Mouse (Mus musculus) spleen, embryonic (tissue): ENCODE measurements around the gene Khdc4.

ENCODE experiments used
- CTCF ChIA-PET: fragments of 350-600 bp; sonication (Branson Sonifier 250); formaldehyde crosslinking; loops from one replicate; lab custom pipeline; 2022; lab: Charles Lee

Gene Khdc4

GRCm38 (mm10) chr3:88654621-88655020 is 31.0 kb upstream of the Khdc4 start:
- CTCF ChIA-PET, result no interaction called here

GRCm38 (mm10) chr3:88655619-88656018 is 30.0 kb upstream of the Khdc4 start:
- CTCF ChIA-PET, result interaction anchor here (0.5 kb wide), 1 partner anchor 421 kb away, joined by 3 read pairs; no protein-coding TSS in a partner anchor

- CTCF ChIA-PET, result interaction anchor here (0.7 kb wide), 1 partner anchor 127 kb away, joined by 8 read pairs; no protein-coding TSS in a partner anchor
These were observed 27.0 kb upstream of the Khdc4 start for GRCm38 (mm10) chr3:88658441-88659127.

- CTCF ChIA-PET, result no interaction called here
These were observed 25.8 kb upstream of the Khdc4 start for GRCm38 (mm10) chr3:88659798-88660197.

- CTCF ChIA-PET, result interaction anchor here (0.6 kb wide), 1 partner anchor 115 kb away, joined by 3 read pairs; no protein-coding TSS in a partner anchor
These were observed 21.5 kb upstream of the Khdc4 start for GRCm38 (mm10) chr3:88664095-88664494.

- CTCF ChIA-PET, result interaction anchor here (1.2 to 1.4 kb wide), 2 partner anchors 12 to 59 kb away, joined by 3 to 6 read pairs; no protein-coding TSS in a partner anchor
These were observed 8.2 kb upstream of the Khdc4 start for GRCm38 (mm10) chr3:88677399-88677798.

- CTCF ChIA-PET, result no interaction called here
These were observed 1.8 kb upstream of the Khdc4 start for GRCm38 (mm10) chr3:88683814-88684213.

GRCm38 (mm10) chr3:88684236-88684979 is 1.2 kb upstream of the Khdc4 start:
- CTCF ChIA-PET, result no interaction called here

GRCm38 (mm10) chr3:88685958-88686451 is 402 bp downstream of the Khdc4 start:
- CTCF ChIA-PET, result interaction anchor here (1.1 to 1.2 kb wide), 2 partner anchors 18 to 32 kb away, joined by 3 to 6 read pairs; no protein-coding TSS in a partner anchor

- CTCF ChIA-PET, result no interaction called here
These were observed 1.4 kb downstream of the Khdc4 start for GRCm38 (mm10) chr3:88686734-88687611.

GRCm38 (mm10) chr3:88689079-88689478 is 3.5 kb downstream of the Khdc4 start:
- CTCF ChIA-PET, result no interaction called here

- CTCF ChIA-PET, result interaction anchor here (0.7 kb wide), 1 partner anchor 21 kb away, joined by 3 read pairs; the partner anchor contains the start of gene Rit1
These were observed 9.9 kb downstream of the Khdc4 start for GRCm38 (mm10) chr3:88695545-88695944.

- CTCF ChIA-PET, result no interaction called here
These were observed 12.4 kb downstream of the Khdc4 start for GRCm38 (mm10) chr3:88698051-88698450.

GRCm38 (mm10) chr3:88698834-88699233 is 13.2 kb downstream of the Khdc4 start:
- CTCF ChIA-PET, result no interaction called here

GRCm38 (mm10) chr3:88700247-88700646 is 14.6 kb downstream of the Khdc4 start:
- CTCF ChIA-PET, result no interaction called here

GRCm38 (mm10) chr3:88701222-88701621 is 15.6 kb downstream of the Khdc4 start:
- CTCF ChIA-PET, result no interaction called here

- CTCF ChIA-PET, result interaction anchor here (0.7 kb wide), 1 partner anchor 21 kb away, joined by 3 read pairs; no protein-coding TSS in a partner anchor
These were observed 28.1 kb downstream of the Khdc4 start for GRCm38 (mm10) chr3:88713709-88714108.

- CTCF ChIA-PET, result interaction anchor here (0.6 to 0.7 kb wide), 2 partner anchors 13 to 345 kb away, joined by 3 to 5 read pairs; no protein-coding TSS in a partner anchor
These were observed 29.1 kb downstream of the Khdc4 start for GRCm38 (mm10) chr3:88714725-88715124.

GRCm38 (mm10) chr3:88715716-88716115 is 30.1 kb downstream of the Khdc4 start:
- CTCF ChIA-PET, result interaction anchor here (0.6 to 0.9 kb wide), 2 partner anchors 30 to 1722 kb away, joined by 3 to 8 read pairs; partner anchors contain the start of gene Khdc4

- CTCF ChIA-PET, result interaction anchor here (0.6 to 0.9 kb wide), 2 partner anchors 21 to 1721 kb away, joined by 3 read pairs; no protein-coding TSS in a partner anchor
These were observed 31.0 kb downstream of the Khdc4 start, which contains the start of gene Rit1 for GRCm38 (mm10) chr3:88716399-88717197. Gene Rit1, plus strand, starts transcription at chr3:88716838.
